Mouse (Mus musculus): ENCODE data around the gene Gcnt4.

Gene Gcnt4

GRCm38 (mm10) chr13:96990561-96991265 is 66.2 kb downstream of the Gcnt4 start:
- DNase-seq (ENCODE audit: low read depth in 1 of 2, low spot score in 2 of 2): no peak

GRCm38 (mm10) chr13:96993291-96993989 is 69.0 kb downstream of the Gcnt4 start:
- DNase-seq (ENCODE audit: low read depth in 1 of 2, low spot score in 2 of 2): no peak

GRCm38 (mm10) chr13:96995243-96995642 is 70.8 kb downstream of the Gcnt4 start:
- no peak for DNase-seq (ENCODE audit: low read depth in 1 of 2, low spot score in 2 of 2)

- DNase-seq (ENCODE audit: low read depth in 1 of 2, low spot score in 2 of 2): no peak
Measured at GRCm38 (mm10) chr13:96997080-96997479, 72.6 kb downstream of the Gcnt4 start.
